Mouse (Mus musculus) adrenal gland, postnatal 25 days (tissue): Measurements from ENCODE around the gene Nsmce4a. TPM values are rescaled to one million over a fixed set of nuclear protein-coding genes. Genes with fewer than 3 reads are reported as not detected.
A peak's percentile ranks its signal among the peaks of the same experiment; 100 is the strongest.
"Not testable (repeated sequence)": the region's sequence is repeated elsewhere in the genome, so short reads cannot be mapped to it uniquely, and the experiment has no call there.

ENCODE experiments used
- DNase-seq: peaks from one replicate; pipeline ENCODE4 v3.0.0; 2021; ENCODE audit warnings: mixed read lengths
- total RNA-seq: library from RNA; stranded (reverse); gene quantifications from 2 replicates; pipeline ENCODE4 v1.2.3, GENCODE M21; 2021

The Nsmce4a gene
- total RNA-seq, 1 experiment from 2014 or later: 91.4 TPM

DNA sequence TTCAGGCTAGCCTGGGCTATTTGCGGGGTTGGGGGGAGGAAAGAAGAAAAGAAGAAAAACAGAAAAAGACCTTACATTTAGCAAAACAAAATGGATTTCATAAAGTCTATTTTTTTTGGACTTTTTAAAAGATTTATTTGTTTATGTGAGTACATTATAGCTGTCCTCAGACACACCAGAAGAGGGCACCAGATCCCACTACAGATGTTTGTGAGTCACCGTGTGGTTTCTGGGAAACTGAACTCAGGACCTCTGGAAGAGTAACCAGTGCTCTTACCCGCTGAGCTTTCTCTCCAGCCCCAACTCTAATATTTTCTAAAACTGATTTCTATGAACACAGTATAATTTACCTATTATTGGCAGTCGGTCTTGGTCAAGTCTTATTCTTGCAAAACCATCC lies 37.7 kb downstream of the Nsmce4a start:
- no peak for DNase-seq

DNA sequence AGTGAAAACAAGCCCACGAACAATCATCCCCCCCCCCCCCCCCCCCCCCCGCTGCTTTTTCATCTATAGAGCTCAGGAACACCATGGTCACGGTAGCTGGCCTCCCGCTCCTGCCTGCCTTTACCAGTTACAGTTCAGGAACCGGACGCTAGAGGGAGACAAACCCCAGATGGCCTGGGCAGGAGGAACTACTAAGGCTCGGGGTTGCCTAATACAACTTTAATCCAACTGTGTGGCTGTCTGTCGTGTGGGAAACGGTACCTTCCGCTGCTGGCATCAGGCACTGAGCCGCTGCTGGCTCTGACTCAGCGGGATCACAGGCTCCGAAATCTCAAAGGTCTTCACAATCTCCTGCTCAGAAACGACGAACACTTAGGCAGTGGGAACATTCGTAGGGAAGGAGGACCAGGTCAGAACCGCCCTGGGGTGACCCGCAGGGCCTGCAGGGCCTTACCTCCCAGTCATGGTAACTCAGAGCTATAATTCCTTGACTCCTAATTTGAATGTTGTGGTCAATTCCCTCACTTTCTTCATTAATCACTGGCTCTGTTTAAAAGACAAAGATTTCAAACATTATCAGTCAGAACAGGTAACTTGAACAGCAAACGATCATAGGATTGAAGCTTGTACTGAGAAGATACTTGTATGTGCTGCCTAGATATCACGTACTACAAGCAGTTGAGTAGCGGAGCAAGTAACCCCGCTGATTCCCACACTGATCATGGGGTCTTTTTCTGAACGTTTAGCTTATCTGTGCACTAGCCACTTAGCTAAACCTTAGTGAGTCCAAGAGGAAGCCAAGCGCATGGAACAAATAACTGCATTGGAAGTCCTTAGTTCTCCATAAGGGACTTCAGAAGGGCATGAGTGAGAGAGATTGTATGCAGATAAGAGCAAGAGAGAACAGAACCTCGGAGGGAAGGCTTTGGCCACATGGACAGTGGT lies 39.3 kb downstream of the Nsmce4a start:
- DNase-seq: peak; percentile 90

DNA sequence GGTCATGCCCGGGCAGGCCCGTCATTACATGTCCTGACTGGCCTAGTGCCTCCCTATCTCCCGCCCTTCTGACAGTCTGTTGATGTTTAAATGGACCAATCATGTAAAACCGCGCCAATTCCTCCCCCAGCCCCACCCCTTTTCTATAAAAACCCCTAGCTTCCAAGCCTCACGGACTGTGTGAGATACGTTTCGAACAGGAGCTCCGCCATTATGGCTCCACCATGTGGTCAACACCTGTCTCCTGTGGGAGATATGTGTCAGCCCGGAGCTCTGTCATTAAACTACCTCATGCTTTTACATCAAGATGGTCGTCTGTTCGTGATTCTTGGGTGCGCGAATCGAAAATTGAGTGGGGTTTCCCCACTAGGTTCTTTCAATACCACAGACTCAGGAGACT lies 41.8 kb downstream of the Nsmce4a start:
- DNase-seq: not testable (repeated sequence)

DNA sequence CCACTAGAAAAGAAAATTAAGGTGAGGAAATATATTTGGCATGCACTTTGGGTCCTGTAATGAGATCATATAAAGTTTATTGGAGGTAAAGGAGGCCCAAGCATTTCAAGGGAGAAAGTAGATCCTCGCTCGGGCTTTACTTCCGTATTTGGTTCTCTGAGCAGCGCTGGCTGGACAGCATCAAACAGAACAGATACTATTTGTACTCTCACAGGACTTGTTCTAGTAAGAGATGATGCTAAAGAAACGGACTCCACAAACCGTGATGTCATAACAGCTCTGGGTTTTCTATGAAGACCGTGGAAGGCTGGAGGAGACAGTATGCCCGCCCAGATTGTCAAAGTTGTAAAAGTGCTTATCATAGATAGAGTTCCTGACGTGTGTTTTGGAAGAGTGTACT lies 45.6 kb downstream of the Nsmce4a start:
- DNase-seq: no peak

DNA sequence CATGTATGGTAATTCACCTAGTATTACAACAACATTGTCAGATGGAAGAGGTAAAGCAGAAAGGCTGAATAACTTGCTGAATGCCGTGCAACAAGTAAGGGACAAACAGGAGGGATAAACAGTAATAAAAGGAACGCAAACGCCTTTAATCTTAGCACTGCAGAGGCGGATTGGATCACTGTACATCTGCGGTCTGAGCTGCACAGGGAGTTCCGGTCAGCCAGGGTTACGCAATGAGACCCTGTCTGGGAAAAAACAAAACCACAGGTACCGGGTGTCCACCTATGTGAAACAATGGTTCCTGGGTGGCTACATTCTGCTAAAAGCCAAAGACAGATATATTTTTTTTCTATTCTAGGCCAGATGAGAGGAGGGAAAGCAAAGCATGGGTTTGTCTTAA lies 49.5 kb downstream of the Nsmce4a start:
- DNase-seq: no peak

DNA sequence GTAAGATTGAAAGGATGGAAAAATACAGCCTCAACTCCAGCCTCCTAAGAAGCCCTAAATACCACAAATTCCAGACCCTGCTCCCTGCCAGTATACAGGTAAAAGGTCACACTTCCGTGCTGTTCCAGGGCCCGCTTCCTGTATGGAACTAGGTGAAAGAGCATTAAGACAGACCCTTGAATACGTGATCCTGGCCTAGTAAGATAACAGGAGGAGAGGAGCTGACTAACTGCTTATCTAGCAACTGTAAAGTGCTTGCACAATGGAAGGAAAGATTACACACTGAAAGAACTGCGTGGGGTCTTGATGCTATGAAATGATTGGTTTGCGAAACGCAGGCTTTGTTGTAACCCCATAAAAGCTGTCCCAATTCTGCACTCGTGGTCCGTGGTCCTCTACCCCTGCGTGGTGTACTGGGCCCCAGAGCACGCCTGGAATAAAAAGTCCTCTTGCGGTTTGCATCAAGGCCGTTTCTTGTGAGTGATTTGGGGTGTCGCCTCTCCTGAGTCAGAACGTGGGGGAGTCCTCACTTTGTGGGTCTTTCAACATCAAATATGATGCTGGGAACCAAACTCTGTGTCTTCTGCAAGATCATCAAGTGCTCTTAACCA lies 52.0 kb downstream of the Nsmce4a start:
- no peak for DNase-seq

DNA sequence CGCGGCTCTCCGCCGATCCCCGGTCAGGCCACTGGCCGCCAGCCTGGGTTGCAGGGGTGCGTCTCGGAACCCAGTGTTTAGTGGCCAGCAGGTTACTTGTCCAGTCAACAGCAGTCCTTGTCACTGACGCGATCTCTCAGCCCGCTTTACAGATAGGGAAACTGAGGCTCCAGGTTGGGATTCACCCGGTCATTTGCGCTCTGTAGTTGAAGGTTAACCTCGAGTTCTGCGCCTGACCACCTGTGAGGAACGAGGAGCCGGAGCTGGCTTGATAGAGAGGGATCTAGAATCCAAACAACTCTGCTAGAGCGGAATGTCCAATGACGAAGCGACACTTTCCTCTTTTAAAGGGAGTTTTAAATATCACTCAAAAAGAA lies 52.9 kb downstream of the Nsmce4a start, which contains the start of gene Ate1:
Ate1 (minus strand) TSS at position 321 of the 377 bp plus-strand sequence.
- no peak for DNase-seq

DNA sequence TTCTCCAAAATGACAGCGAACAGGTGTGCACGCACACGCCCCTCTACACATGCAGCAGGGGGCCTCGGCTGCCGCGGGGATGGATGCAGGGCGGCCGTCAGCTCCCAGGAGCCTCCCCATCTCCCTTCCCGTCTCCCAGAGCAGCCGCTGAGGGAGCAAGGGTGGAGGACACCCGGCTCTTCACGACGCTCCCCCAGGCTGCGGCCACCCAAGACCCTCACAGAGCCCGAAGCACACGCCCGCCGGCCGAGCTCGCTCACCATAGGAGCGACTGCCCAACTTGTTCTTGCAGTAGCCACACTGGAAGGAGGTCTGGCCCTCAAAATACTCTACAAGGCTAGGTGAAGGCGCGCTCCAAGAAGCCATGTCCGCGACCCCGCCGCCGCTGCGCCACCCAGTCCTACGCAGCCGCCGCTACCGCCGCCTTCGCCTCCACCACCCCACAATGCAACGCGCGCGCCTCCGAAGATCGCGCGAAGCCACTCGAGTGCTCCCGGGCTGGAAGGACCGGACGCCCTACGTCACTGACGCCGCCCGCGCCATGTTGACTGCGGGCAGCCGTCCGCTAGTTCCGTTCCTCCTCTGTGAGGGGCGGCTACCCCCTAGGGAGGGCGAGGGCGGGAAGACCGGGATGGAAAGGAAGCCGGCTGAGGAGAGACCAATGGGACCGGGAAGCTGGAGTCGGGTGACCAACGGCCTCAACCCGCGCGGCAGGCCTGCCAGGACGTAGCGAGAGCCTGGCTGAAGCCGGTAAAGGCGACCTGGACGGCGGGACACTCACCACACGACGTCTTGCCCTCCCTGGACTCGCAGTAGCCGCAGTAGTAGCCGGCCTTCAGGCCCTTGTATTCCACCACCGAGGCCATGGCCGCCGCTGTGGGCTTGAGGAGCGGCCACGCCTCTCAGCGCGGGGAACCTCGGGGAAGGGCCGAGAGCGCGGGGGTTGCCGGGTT lies 53.5 kb downstream of the Nsmce4a start:
- peak; percentile 99 for DNase-seq

DNA sequence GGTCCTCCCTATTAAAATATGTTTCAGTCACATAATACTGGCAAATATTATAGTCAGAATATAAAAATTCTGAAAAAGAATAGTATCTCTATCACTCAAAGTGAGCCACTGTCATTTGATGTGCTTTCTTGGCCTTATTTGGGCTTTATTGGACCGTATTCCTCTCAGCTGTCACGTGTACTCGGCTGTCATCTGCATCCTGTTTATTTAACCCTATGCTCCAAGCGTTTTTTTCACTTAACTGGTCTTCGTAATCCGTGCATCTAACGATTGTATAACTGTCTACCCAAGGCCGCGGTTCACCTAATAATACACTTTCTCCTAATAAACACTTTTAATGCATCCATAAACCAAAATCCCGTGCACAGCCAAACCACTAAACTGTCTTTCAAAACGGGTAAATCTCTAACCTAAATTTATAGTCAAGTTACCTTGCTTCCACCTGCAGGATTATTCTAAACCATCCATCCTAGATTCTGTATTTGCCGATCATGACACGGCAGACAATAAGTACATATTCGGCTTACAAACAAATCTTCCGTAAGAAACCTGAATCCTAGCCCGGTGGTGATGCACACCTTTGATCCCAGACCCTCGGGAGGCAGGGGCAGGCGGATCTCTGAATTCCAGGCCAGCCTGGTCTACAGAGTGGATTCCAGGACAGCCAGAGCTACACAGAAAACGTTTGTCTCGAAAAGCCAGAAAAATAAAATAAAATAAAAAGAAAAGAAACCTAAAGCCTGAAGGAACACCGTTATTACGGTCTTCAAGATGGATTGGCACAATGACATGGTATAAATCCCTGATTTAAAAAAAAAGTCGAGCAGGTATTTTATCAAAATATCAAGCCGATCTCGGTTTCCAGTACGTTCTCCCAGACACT lies 54.5 kb downstream of the Nsmce4a start:
- DNase-seq: no peak

DNA sequence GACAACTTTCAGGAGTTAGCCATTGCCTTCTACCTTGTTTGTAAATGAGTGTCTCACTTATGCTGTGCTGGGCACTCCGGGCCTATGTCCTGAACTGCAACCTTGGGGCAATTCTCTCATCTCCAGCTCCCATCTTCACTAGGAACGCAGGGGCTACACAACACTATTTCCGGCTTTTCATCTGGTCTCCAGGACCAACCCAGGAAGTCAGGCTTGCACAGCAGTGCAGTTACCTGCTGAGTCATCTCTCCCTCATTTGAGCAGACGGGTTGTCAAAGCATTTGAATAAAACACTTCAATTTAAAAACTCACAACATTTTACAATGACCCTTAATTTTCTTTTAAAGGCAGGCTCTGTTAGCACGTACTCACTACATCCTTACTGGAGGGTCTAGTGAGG lies 62.7 kb downstream of the Nsmce4a start:
- DNase-seq: no peak

DNA sequence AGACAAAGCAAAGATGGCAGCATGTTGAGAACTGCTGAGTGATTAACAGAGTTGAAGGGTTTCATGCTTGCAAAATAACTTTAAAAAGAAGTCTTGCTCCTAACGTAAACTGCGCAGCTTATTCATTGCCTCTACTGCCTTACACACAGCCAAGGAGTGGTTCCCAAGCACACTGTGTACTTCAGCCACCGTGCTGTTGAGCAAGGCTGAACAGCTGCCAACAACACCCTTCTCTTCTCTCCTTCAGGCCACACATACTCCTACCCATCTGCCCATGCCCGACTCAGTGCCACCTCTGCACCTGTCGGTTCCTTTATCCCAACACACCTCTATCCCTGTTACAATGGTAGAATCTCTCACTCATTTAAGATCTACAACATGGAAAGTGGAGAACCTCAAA lies 69.9 kb downstream of the Nsmce4a start:
- no peak for DNase-seq

DNA sequence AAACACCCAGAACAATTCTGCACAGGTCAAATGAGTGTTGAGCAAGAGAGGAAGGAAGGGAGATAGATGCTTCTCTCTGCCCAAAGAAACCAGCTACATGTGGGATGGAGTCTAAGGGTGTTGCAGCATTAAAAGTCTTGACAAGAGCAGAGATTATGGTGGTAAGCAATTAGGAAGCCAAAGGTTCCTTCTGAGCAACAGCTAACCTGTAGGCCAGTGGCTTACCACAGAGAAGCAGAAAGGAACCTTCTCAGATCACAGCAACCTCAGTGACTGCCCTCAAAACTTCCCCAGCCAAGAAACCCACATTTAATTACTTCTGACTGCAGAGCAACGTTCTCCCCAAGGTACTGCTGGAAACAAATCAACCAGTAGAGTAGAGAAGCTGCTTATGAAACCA lies 71.4 kb downstream of the Nsmce4a start:
- DNase-seq: no peak

DNA sequence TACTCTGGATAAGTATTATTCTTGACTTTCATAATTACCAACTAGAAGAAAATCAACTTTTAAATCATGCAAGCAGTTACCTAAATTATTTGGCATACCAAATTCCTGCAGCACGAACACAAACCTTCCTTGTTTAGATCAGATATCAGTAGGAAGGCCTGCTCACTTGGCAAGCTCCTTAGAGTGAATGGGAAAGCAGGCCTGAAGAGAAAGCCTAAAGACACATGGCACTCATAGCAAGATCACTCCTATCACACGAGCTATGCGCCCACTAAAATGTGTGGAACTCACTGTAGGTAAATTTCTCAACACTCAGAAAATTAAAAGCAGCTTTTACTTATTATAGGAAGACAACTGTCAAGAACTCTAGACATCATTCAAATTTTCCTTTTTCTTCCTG lies 79.6 kb downstream of the Nsmce4a start:
- DNase-seq: no peak

DNA sequence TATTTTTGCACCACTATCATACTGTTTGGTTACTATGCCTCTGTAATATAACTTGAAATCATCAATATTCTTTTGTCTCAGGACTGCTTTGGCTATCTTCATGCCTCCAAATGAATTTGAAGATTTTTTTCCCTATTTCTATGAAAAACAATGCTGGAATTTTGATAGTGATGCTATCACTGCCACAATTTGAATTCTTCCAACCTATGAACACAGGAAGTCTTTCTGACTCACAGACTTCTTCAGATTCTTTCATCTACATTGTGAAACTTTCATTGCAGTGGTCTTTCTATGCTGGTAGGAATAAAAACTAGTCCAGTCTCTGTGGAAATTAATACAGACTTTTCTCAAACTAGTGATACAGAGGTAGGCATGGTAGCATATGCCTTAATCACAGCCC lies 80.9 kb downstream of the Nsmce4a start:
- no peak for DNase-seq

Other genes with a start within 250 kb of the Nsmce4a start
- 42.2 and 49.2 TPM in 2 replicates for gene Ate1, start 52.7 kb downstream of the Nsmce4a start, total RNA-seq
- 40.0 and 46.6 TPM in 2 replicates for gene Tacc2, start 4.3 kb upstream of the Nsmce4a start, total RNA-seq
- gene Btbd16, start 201.0 kb upstream of the Nsmce4a start, total RNA-seq: not detected in 2 replicates